Mouse (Mus musculus) kidney, embryonic 14.5 days (tissue): ENCODE data around the gene Rph3a. TPM values are rescaled to one million over a fixed set of nuclear protein-coding genes. Genes with fewer than 3 reads are reported as not detected.

Experiments used
- ATAC-seq: fragments of 200-750 bp; cut with Nextera tagmentation; 2 replicates; pipeline ENCODE4 v1.8.0; 2017; ENCODE audit warnings: moderate number of reproducible peaks, mild to moderate bottlenecking, moderate TSS enrichment, moderate library complexity; ENCODE audit not compliant: low FRiP score, low TSS enrichment
- H3K27ac ChIP-seq: fragments of 300-500 bp; sonication (generic); 2 replicates; pipeline ENCODE4 v1.5.1; 2014; ENCODE audit warnings: low read depth, mild to moderate bottlenecking, low read length, moderate library complexity, mixed read lengths
- H3K27me3 ChIP-seq: fragments of 300-500 bp; sonication (generic); 2 replicates; pipeline ENCODE4 v1.6.1; 2014; ENCODE audit warnings: mild to moderate bottlenecking, low read length; ENCODE audit not compliant: control insufficient read depth, insufficient read depth
- H3K36me3 ChIP-seq: fragments of 300-500 bp; sonication (generic); 2 replicates; pipeline ENCODE4 v1.6.1; 2014; ENCODE audit warnings: low read length, mixed read lengths; ENCODE audit not compliant: control insufficient read depth, insufficient read depth
- H3K4me1 ChIP-seq: fragments of 300-500 bp; sonication (generic); 2 replicates; pipeline ENCODE4 v1.6.1; 2014; ENCODE audit warnings: low read length, mixed read lengths; ENCODE audit not compliant: control insufficient read depth, insufficient read depth
- H3K4me2 ChIP-seq: fragments of 300-500 bp; sonication (generic); replicated peaks from 2 replicates; pipeline ENCODE4 v1.6.1; 2014; ENCODE audit warnings: low read depth, mild to moderate bottlenecking, low read length
- H3K4me3 ChIP-seq: fragments of 300-500 bp; sonication (generic); 2 replicates; pipeline ENCODE4 v1.5.1; 2014; ENCODE audit warnings: mild to moderate bottlenecking, low read length
- H3K9ac ChIP-seq: fragments of 300-500 bp; sonication (generic); 2 replicates; pipeline ENCODE4 v1.6.1; 2014; ENCODE audit warnings: low read depth, mild to moderate bottlenecking, low read length, moderate library complexity
- H3K9me3 ChIP-seq: fragments of 300-500 bp; sonication (generic); 2 replicates; pipeline ENCODE4 v1.6.1; 2016; ENCODE audit warnings: low read length; ENCODE audit not compliant: control insufficient read depth
- WGBS: fragments of 180-500 bp; shearing (Covaris S2); extraction: QIAGEN DNeasy Blood & Tissue Kit; methylation state at CpG from one replicate; pipeline ENCODE4 v1.1.7; 2014; 5-methylcytosine and 5-hydroxymethylcytosine counted together
- polyA plus RNA-seq: library from polyadenylated mRNA; unstranded; fragments of >200 nt; fragmentation: Nextera tagmentation; extraction: Ambion mirVana; gene quantifications from 2 replicates; pipeline ENCODE4 v1.2.1, GENCODE M21; 2014

Gene Rph3a
- polyA plus RNA-seq: not detected in 2 replicates

DNA sequence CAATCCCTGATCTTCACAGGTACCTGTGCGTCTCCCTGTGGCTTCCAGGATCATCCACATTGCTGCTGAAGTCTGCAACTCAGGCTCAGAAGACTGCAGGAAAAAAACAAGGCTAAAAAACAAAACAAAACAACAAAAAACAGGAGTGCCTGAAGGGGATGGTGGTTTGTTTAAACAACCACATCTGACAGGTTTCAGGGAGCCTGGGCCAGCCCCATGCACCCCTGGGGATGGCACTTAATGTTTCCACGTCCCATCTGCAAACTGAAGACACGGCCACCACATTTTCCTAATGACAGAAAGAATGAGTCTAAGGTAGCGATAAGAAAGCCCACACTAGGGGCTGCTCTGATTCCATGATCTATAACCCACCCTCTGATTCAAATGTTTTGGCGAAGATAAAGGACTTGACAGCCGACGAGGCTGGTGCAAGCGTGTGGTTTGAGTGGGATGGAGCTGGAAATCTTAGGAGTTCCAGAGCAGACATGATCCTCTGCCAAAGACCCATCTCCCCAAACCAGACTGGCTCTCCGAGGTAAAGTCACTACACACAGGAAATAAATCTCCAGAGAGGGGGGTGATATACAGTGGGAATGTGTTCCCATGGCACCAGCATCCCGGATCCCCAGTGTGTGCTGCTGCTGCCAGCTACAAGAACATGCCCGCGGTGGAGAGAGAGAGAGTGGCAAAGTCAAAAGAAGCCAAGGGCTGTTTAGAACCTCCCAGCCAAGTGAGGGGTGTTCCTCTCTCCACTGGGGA, at the start of gene Rph3a:
Gene Rph3a, minus strand, starts transcription at position 282 of the 759 bp plus-strand sequence.
- H3K4me1 ChIP-seq: no peaks in the 10 kb centered on the region
- 71% methylated on average over 12 of the region's 12 CpGs for WGBS
- H3K4me3 ChIP-seq: no peak within 1 kb of the TSS
- no peaks in the 10 kb centered on the region for H3K36me3 ChIP-seq
- H3K4me2 ChIP-seq: no peak within 1 kb of the TSS; the same call in 1 of the 2 replicates
- H3K27me3 ChIP-seq: peaks cover 18% of the 10 kb centered on the region
- no peak within 1 kb of the TSS for H3K27ac ChIP-seq
- no peak for ATAC-seq
- H3K9me3 ChIP-seq: no peaks in the 10 kb centered on the region
- no peak within 1 kb of the TSS for H3K9ac ChIP-seq

DNA sequence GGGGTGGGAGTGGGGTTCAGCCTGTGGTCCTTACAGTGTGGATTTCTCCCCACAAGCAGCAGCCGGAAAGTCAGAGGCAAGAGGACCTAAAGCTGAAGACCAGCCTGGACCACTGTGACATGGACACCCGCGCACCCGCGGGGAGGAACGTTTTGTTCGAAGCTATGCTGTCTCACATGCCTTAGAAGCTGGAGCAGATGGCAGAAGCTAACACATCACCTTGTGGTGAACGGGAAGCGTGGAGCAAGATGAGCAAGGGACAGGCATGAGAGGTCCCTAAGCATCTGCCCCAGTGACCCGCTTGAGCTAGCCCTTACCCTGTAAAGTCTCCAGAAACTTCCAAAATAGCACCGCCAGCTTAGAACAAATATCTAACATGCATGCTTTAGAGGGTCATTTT, 48.4 kb upstream of the Rph3a start:
- Histone ChIP-seq H3K9ac (no peak overlapping the region), H3K36me3 (no peaks in the 10 kb centered on the region), H3K4me1 (no peaks in the 10 kb centered on the region), H3K4me2 (no peak overlapping the region), H3K27me3 (no peaks in the 10 kb centered on the region), H3K27ac (no peak overlapping the region), H3K9me3 (no peaks in the 10 kb centered on the region), H3K4me3 (no peak overlapping the region)
- WGBS: 91% methylated on average over 11 of the region's 11 CpGs
- ATAC-seq: no peak

DNA sequence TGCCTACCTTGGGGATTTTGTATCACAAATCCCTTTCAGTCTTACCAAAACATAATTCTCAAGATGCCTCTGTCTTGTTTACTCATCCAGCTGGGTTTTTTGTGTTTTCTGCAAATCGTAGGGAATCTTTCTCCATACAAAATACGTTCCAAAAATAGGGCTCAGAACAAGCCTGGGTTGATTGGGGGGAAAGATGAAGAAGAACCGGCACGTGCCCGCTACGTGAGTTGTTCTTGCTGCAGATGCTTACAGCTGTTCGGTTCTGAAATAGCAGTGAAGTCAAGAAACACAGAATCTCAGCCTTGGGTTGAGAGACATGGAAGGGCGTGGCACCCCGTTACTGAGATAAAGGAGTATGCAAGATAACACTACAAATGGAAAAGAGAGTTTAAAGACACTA, 44.0 kb upstream of the Rph3a start:
- no peaks in the 10 kb centered on the region for H3K27me3 ChIP-seq
- H3K9me3 ChIP-seq: no peaks in the 10 kb centered on the region
- 85% methylated on average over 9 of the region's 9 CpGs for WGBS
- H3K4me1 ChIP-seq: no peaks in the 10 kb centered on the region
- no peak overlapping the region for H3K27ac ChIP-seq
- no peak overlapping the region for H3K9ac ChIP-seq
- no peak overlapping the region for H3K4me3 ChIP-seq
- H3K36me3 ChIP-seq: no peaks in the 10 kb centered on the region
- H3K4me2 ChIP-seq: no peak overlapping the region
- ATAC-seq: no peak

DNA sequence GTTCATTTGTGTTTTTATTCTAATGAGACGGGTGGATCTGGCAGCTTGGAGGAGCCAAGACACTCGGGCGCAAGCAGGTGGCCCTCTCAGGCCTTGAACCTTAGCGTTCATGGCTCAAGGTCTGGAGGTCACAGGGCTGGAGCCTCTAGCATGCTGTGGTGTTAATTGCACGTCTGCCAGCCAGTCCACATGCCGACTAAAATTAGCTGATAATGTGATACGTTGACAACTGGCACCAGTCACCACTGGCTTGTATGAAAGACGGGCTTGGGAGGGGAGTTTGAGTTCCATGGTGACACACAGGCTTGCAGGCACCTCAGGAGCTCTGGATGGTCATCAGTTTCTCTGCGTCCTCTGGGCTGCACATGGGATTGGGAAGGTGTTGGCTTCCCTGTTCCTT, 31.9 kb upstream of the Rph3a start:
- H3K4me2 ChIP-seq: no peak overlapping the region
- no peak for ATAC-seq
- no peak overlapping the region for H3K27ac ChIP-seq
- no peaks in the 10 kb centered on the region for H3K36me3 ChIP-seq
- no peak overlapping the region for H3K9ac ChIP-seq
- no peaks in the 10 kb centered on the region for H3K4me1 ChIP-seq
- H3K4me3 ChIP-seq: no peak overlapping the region
- no peaks in the 10 kb centered on the region for H3K9me3 ChIP-seq
- 65% methylated on average over 9 of the region's 9 CpGs for WGBS
- H3K27me3 ChIP-seq: no peaks in the 10 kb centered on the region

DNA sequence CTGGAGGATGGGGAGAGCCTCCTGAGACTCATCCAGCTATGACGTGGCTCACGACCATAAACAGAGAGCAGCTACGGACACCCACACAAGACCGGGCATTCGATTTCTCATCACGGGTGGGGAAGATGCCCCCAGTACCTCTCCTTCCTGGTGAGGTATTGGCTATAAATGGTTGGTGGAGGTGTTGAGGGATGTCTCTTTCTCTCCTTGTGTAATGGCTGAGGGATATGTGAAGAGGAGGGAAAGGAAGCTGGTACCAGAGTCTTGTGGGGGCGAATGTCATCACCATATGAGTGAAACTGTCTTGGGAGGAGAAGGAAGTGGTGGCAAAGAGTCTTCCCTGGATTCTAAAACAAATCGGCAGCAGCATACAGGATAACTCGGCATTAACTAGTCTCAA, 29.6 kb upstream of the Rph3a start:
- Histone ChIP-seq H3K36me3 (no peaks in the 10 kb centered on the region), H3K9ac (no peak overlapping the region), H3K4me1 (no peaks in the 10 kb centered on the region), H3K4me2 (no peak overlapping the region), H3K9me3 (no peaks in the 10 kb centered on the region), H3K4me3 (no peak overlapping the region), H3K27ac (no peak overlapping the region), H3K27me3 (no peaks in the 10 kb centered on the region)
- no peak for ATAC-seq
- 55% methylated on average over 9 of the region's 9 CpGs for WGBS

DNA sequence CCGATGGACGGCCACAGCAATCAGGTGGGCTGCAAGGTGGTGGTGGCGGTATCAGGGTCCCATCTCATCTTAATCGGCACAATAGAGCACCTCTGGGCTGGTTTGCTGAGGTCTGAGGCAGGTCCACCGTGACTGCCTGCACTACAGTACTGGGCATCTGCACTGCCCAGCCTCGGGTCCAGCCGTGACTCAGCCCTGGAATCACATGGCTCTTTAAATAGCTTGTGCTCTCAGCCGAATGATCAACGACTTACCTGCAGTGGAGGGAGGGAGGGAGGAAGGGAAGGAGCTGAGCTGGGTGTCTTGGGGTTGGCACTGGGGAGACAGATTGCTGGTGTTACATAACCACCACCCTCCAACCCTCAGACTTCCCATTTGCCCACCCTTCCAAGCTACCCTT, 20.3 kb upstream of the Rph3a start:
- H3K4me3 ChIP-seq: no peak overlapping the region
- no peaks in the 10 kb centered on the region for H3K36me3 ChIP-seq
- no peak for ATAC-seq
- H3K27ac ChIP-seq: no peak overlapping the region
- no peaks in the 10 kb centered on the region for H3K4me1 ChIP-seq
- no peak overlapping the region for H3K9ac ChIP-seq
- no peaks in the 10 kb centered on the region for H3K9me3 ChIP-seq
- WGBS: 72% methylated on average over 9 of the region's 9 CpGs
- H3K27me3 ChIP-seq: no peaks in the 10 kb centered on the region
- no peak overlapping the region for H3K4me2 ChIP-seq

DNA sequence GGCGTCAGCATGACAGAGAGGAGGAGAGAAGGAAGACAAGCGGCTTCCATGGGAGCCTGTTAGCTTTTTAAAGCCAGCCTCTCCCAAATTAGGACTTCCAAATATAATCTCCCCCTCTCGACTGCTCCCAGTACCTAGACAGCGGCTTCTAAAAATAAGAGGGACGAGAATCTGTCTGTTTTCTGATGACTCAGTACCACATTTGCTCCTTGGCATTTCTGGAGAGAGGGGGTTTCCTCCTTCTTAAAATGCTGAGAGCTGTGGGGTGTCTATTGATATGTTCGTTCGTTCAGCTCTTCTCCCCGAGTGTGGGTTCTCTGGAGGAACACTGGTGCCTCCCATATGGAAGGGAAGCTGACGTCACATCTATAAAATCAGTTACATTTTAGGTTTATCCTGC, 9.6 kb upstream of the Rph3a start:
- Histone ChIP-seq H3K9me3 (no peaks in the 10 kb centered on the region), H3K36me3 (no peaks in the 10 kb centered on the region), H3K4me2 (no peak overlapping the region), H3K27ac (no peak overlapping the region), H3K27me3 (no peaks in the 10 kb centered on the region), H3K4me1 (no peaks in the 10 kb centered on the region), H3K9ac (no peak overlapping the region), H3K4me3 (no peak overlapping the region)
- no peak for ATAC-seq
- 80% methylated on average over 9 of the region's 9 CpGs for WGBS

DNA sequence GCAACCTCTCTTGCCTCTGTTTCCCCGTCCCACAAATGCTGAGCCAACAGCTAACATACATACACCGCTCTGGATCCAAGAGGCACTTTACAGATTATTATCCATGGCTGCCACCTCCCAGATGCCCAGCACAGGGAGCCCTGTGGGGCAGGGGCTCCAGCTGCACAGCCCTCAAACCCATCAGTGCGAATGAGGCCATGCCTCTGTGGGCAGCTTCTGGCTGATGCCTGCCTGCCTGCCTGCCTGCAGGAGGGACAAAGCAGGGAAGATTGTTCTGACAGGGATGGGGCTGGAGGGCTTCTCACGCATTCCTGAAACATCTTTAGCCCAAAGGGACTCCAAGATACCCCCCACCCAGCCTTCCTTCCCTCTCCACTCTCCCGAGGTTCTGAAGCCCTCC, 7.8 kb upstream of the Rph3a start:
- Histone ChIP-seq H3K4me3 (no peak overlapping the region), H3K9ac (no peak overlapping the region), H3K27me3 (no peaks in the 10 kb centered on the region), H3K4me1 (no peaks in the 10 kb centered on the region), H3K27ac (no peak overlapping the region), H3K36me3 (no peaks in the 10 kb centered on the region), H3K4me2 (no peak overlapping the region), H3K9me3 (no peaks in the 10 kb centered on the region)
- 73% methylated on average over 5 of the region's 5 CpGs for WGBS
- ATAC-seq: no peak

DNA sequence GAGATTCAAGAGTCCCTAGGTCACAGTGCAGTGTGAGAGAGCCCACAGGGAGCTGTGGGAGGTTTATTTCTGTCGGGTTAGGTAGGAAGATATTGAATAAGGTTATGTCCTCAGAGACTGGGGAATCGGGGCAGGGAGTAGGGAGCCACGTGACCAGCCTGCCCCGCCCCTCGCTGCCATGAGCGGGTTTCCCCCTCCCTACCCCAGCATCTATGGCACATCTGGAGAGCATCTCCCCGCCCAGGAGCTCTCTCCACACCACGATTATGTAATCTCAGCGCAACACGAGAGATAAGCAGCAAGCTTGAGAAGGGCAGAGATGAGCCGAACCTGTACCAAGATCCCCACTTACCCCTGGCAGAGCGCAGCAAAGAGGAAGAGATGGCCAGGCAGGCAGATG, 6.5 kb upstream of the Rph3a start:
- 34% methylated on average over 12 of the region's 12 CpGs for WGBS
- no peaks in the 10 kb centered on the region for H3K27me3 ChIP-seq
- H3K9ac ChIP-seq: no peak overlapping the region
- no peaks in the 10 kb centered on the region for H3K4me1 ChIP-seq
- H3K27ac ChIP-seq: no peak overlapping the region
- no peak overlapping the region for H3K4me2 ChIP-seq
- H3K36me3 ChIP-seq: no peaks in the 10 kb centered on the region
- no peaks in the 10 kb centered on the region for H3K9me3 ChIP-seq
- no peak overlapping the region for H3K4me3 ChIP-seq
- ATAC-seq: no peak
